In the genomic region with DNA sequence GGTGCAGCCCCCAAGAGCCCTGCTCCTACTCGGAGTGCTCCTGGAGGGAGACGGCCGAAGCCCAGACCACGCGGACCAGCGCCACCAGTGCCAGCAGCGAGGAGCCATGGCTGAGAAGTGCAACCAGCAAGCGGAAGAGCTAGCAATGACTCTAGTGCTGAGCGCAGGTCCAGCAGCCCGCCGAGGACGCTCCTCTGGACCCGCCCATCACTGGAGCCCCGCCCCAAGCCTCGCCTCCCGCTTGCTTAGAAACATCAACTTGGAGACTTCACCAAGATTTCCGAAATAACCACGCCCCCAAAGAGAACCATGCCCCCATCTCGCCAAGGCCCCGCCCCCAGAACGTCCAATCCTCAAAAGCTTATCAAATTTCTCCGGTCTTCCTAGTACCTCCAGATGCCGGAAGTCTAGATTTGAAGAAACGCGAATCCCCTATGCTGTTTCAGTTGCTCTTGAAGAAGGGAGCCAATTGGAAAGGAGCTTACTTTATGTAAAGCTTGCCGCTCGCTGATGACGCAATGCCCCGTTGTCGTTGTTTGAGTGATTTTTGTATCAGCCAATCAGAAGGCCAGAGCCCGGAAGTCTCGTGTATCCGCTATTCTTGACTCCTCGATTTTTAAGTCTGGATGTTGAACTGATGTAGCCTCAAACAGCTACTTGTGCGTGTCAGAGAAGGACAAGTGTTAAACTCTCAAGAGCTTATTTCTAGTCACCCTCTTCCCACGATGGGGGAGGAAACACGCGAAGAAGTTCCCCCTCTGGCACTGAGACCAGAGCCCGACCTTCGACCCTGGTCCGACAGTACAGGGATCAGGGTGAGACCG, we compare ENCODE assay signal across 8 mouse cellular contexts. TPM values are rescaled to one million over a fixed set of nuclear protein-coding genes. Genes with fewer than 3 reads are reported as not detected.
A peak's percentile ranks its signal among the peaks of the same experiment; 100 is the strongest.
DNase-seq lines count a peak whose midpoint lies in the region; ATAC-seq and TF ChIP-seq lines count a peak whose summit lies in the region.

A gene (minus strand): TSS at position 271 of the 824 bp plus-strand sequence.

- ATAC-seq in embryonic facial prominence, embryonic 15.5 days (ENCODE audit: insufficient number of reproducible peaks, low FRiP score, low TSS enrichment, low read depth) = peak; percentile 96
- peak; percentile 96 for ATAC-seq in limb, embryonic 14.5 days (ENCODE audit: low FRiP score, low read depth)
- peak; percentile 95 for ATAC-seq in midbrain, postnatal 0 days (ENCODE audit: low FRiP score)

- H3K36me3 ChIP-seq in embryonic facial prominence, embryonic 15.5 days = 0 out of 2 replicates have a peak, but pooled peaks cover 2% of the 10 kb centered on the region
- H3K36me3 ChIP-seq in limb, embryonic 14.5 days (ENCODE audit: control insufficient read depth, insufficient read depth, low read length) = peaks cover 1% of the 10 kb centered on the region; the same call in 1 of the 2 replicates
- H3K36me3 ChIP-seq in midbrain, postnatal 0 days (ENCODE audit: insufficient read depth, low read length) = 0 out of 2 replicates have a peak, but pooled peaks cover under 1% of the 10 kb centered on the region

- no peak for TF ChIP-seq CTCF in bone marrow, adult 2 months (IDR thresholded peaks at IDR 0.05; ENCODE audit: control insufficient read depth, insufficient read depth, low read length)
- peak; percentile 24; the same call in 1 of the 2 replicates for TF ChIP-seq CTCF in midbrain, postnatal 0 days (IDR thresholded peaks at IDR 0.05)

- H3K4me2 ChIP-seq in embryonic facial prominence, embryonic 15.5 days (replicated peaks) = peak within 1 kb of the TSS; percentile 90
- H3K4me2 ChIP-seq in limb, embryonic 14.5 days (replicated peaks; ENCODE audit: low read depth, low read length, severe bottlenecking) = peak within 1 kb of the TSS; percentile 85
- H3K4me2 ChIP-seq in midbrain, postnatal 0 days (ENCODE audit: low read depth, low read length, poor library complexity, severe bottlenecking) = peak within 1 kb of the TSS; percentile 83

- H3K9me3 ChIP-seq in embryonic facial prominence, embryonic 15.5 days (replicated peaks) = no peaks in the 10 kb centered on the region
- H3K9me3 ChIP-seq in limb, embryonic 14.5 days (ENCODE audit: control insufficient read depth, low read length) = no peaks in the 10 kb centered on the region
- H3K9me3 ChIP-seq in midbrain, postnatal 0 days (ENCODE audit: low read length) = no peaks in the 10 kb centered on the region

- H3K27me3 ChIP-seq in embryonic facial prominence, embryonic 15.5 days = no peaks in the 10 kb centered on the region
- H3K27me3 ChIP-seq in limb, embryonic 14.5 days (ENCODE audit: control insufficient read depth, insufficient read depth, low read length) = no peaks in the 10 kb centered on the region
- H3K27me3 ChIP-seq in midbrain, postnatal 0 days (ENCODE audit: insufficient read depth, low read length) = no peaks in the 10 kb centered on the region

- WGBS in bone marrow, adult 2 months = under 1% methylated on average over 42 of the region's 42 CpGs
- WGBS in embryonic facial prominence, embryonic 15.5 days = under 1% methylated on average over 42 of the region's 42 CpGs
- WGBS in limb, embryonic 14.5 days = 1% methylated on average over 42 of the region's 42 CpGs
- under 1% methylated on average over 42 of the region's 42 CpGs for WGBS in midbrain, postnatal 0 days

- DNase-seq in 416B (ENCODE audit: low read depth) = peak; percentile 100
- peak; percentile 100 for DNase-seq in heart, adult 8-10 months (ENCODE audit: low spot score)
- DNase-seq in kidney, adult 9 months = peak; percentile 100
- peak; percentile 100 for DNase-seq in limb, embryonic 14.5 days (ENCODE audit: low spot score)
- DNase-seq in midbrain, postnatal 0 days (ENCODE audit: low spot score) = peak; percentile 100
- DNase-seq in spleen, postnatal 14 days (ENCODE audit: low spot score in 2 of 2) = peak; percentile 94

- peak; percentile 99 for TF ChIP-seq POLR2A in bone marrow, adult 2 months (IDR thresholded peaks at IDR 0.05; ENCODE audit: borderline replicate concordance, control insufficient read depth, low read depth, low read length)
- TF ChIP-seq POLR2A in limb, embryonic 14.5 days (IDR thresholded peaks at IDR 0.05; ENCODE audit: borderline replicate concordance, extremely low read depth, insufficient read depth, insufficient read length) = peak; percentile 87; the same call in 1 of the 2 replicates

- peak within 1 kb of the TSS; percentile 74 for H3K4me3 ChIP-seq in bone marrow, adult 2 months (replicated peaks; ENCODE audit: control insufficient read depth, low read depth, low read length)
- peak within 1 kb of the TSS; percentile 73 for H3K4me3 ChIP-seq in embryonic facial prominence, embryonic 15.5 days (replicated peaks)
- peak within 1 kb of the TSS; percentile 59 for H3K4me3 ChIP-seq in limb, embryonic 14.5 days (replicated peaks; ENCODE audit: low read length)
- H3K4me3 ChIP-seq in midbrain, postnatal 0 days (ENCODE audit: low read depth, low read length) = peak within 1 kb of the TSS; percentile 61

- peaks cover 2% of the 10 kb centered on the region; the same call in 1 of the 2 replicates for H3K4me1 ChIP-seq in bone marrow, adult 2 months (ENCODE audit: control insufficient read depth, insufficient read depth, low read length)
- H3K4me1 ChIP-seq in embryonic facial prominence, embryonic 15.5 days = peaks cover 26% of the 10 kb centered on the region
- peaks cover 14% of the 10 kb centered on the region for H3K4me1 ChIP-seq in limb, embryonic 14.5 days (ENCODE audit: control insufficient read depth, insufficient read depth, low read length)
- H3K4me1 ChIP-seq in midbrain, postnatal 0 days (ENCODE audit: insufficient read depth, low read length) = peaks cover 21% of the 10 kb centered on the region

- H3K27ac ChIP-seq in bone marrow, adult 2 months (ENCODE audit: control insufficient read depth, insufficient read depth, low read depth, low read length, poor library complexity) = peak within 1 kb of the TSS; percentile 80
- peak within 1 kb of the TSS; percentile 90 for H3K27ac ChIP-seq in embryonic facial prominence, embryonic 15.5 days (replicated peaks)
- H3K27ac ChIP-seq in limb, embryonic 14.5 days (replicated peaks; ENCODE audit: low read depth, low read length) = peak within 1 kb of the TSS; percentile 75
- H3K27ac ChIP-seq in midbrain, postnatal 0 days (ENCODE audit: low read depth, low read length) = peak within 1 kb of the TSS; percentile 91

- H3K9ac ChIP-seq in embryonic facial prominence, embryonic 15.5 days = peak within 1 kb of the TSS; percentile 63
- peak within 1 kb of the TSS; percentile 70 for H3K9ac ChIP-seq in limb, embryonic 14.5 days (ENCODE audit: low read depth, low read length, severe bottlenecking)
- H3K9ac ChIP-seq in midbrain, postnatal 0 days (replicated peaks; ENCODE audit: low read length, poor library complexity, severe bottlenecking) = peak within 1 kb of the TSS; percentile 74

RNA-seq across cellular contexts. Expression of the gene that starts here (rescaled TPM):
- polyA plus RNA-seq in bone marrow, adult 2 months (2011; ENCODE audit: insufficient read depth, insufficient read length, low replicate concordance, missing spikeins) = 9.9 and 21.2 TPM in 2 replicates
- polyA plus RNA-seq in embryonic facial prominence, embryonic 15.5 days (2015; fragmentation: Nextera tagmentation; extraction: Ambion mirVana) = 16.0 and 17.0 TPM in 2 replicates
- total RNA-seq in heart, adult 8-10 months (2022) = 1 to 10 TPM; 9.1 to 10.0 (median 9.6) TPM
- 16.8 and 21.8 TPM in 2 replicates for polyA plus RNA-seq in limb, embryonic 14.5 days (2012; rRNA removed)
- polyA plus RNA-seq in limb, embryonic 14.5 days (2014; fragmentation: Nextera tagmentation; extraction: Ambion mirVana) = 11.5 and 13.0 TPM in 2 replicates
- total RNA-seq in midbrain, postnatal 0 days (2014; rRNA removed) = 17.7 and 18.8 TPM in 2 replicates
- 14.8 and 16.7 TPM in 2 replicates for polyA plus RNA-seq in midbrain, postnatal 0 days (2015; fragmentation: Nextera tagmentation; extraction: Ambion mirVana)

Comparison
In these comparisons a context has a peak if more than half of its experiments do, and no peak if none do; other contexts are left out.
1. Peak in every context shown above with its lines: DNase-seq, ATAC-seq, H3K4me3 ChIP-seq and H3K27ac ChIP-seq.